Mouse (Mus musculus): Measurements from ENCODE around the gene Nfx1. TPM values are rescaled to one million over a fixed set of nuclear protein-coding genes. Genes with fewer than 3 reads are reported as not detected.
A peak's percentile ranks its signal among the peaks of the same experiment; 100 is the strongest.

Gene Nfx1
- polyA plus RNA-seq, 1 experiment from 2014 or later = 76.9 TPM

DNA sequence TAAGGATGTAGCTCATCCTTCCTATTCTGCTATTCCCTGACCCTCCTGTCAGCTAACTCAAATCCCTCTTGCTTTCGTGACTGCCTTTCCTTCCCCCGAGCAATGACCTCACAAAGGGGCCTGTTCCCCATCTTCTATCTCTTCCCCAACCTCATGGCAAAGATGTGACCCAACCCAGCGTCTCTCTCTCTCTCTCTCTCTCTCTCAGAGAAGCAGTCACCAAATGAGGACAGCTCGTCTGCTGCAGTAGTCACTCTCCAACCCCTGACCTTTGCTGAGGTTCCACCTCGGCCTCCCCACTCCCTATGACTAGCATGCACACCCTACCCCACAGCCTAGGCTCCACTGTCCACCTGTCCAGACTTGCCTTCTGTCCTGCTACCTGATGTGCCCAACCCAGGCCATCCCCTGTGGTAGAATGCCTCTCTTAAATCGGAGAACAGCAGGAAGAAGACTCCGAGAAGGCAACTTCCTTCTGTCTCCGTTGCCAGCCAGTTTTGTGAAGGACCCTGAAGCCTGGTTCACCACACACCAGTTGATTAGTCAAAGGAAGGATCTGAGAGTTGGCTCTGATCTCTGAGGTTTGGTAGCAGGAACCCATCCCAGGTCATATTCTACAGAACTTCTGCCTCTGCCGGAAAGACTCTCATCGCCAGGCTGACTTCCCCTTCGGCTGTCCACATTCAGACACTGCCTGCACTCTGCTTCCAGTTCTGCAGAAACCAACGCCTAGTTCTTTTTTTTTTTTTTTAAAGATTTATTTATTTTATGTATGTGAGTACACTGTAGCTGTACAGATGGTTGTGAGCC, 102.5 kb downstream of the Nfx1 start:
- Histone ChIP-seq H3K4me1 (no peaks in the 10 kb centered on the region), H3K9ac (no peak overlapping the region), H3K4me3 (replicated peaks) (no peak overlapping the region), H3K36me3 (no peaks in the 10 kb centered on the region), H3K9me3 (no peaks in the 10 kb centered on the region), H3K27ac (no peak overlapping the region), H3K27me3 (replicated peaks) (no peaks in the 10 kb centered on the region), H3K4me2 (no peak overlapping the region)
- WGBS = 70% methylated on average over 12 of the region's 12 CpGs
- ATAC-seq (ENCODE audit: insufficient read depth, low FRiP score, low read depth) = no peak

DNA sequence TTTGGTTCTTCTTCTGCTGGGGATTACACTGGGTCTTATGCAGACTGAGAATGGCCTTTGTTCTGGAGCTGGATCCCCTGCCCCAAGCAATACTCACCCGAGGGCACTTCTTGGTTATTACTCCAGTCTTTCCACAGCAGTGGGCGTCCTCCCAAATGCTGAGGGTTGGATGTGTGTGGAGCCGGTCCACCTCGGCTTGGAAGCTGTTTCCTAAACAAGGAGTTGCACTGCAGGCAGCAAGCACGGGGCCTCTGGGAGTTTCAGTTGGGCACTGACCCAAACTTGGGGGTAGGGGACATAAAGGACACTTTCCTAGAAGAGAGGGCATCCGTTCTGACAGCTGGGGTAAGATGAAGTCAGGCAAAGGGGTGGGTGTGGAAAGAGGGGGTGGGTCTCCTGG, 103.8 kb downstream of the Nfx1 start:
- H3K9me3 ChIP-seq = no peaks in the 10 kb centered on the region
- H3K36me3 ChIP-seq = no peaks in the 10 kb centered on the region
- 67% methylated on average over 6 of the region's 6 CpGs for WGBS
- H3K27me3 ChIP-seq (replicated peaks) = no peaks in the 10 kb centered on the region
- H3K4me2 ChIP-seq = no peak overlapping the region
- H3K4me1 ChIP-seq = no peaks in the 10 kb centered on the region
- H3K9ac ChIP-seq = no peak overlapping the region
- H3K4me3 ChIP-seq (replicated peaks) = no peak overlapping the region
- H3K27ac ChIP-seq = no peak overlapping the region
- no peak for ATAC-seq (ENCODE audit: insufficient read depth, low FRiP score, low read depth)

Small RNA genes lying within 50 kb of the gene (microRNA-seq; reads per million reads assigned to microRNA genes)
- 2.1 reads per million, percentile 4 among the genes with 10 or more reads in this experiment for gene Mir3094

Other genes starting within 250 kb of the Nfx1 start
- gene Dnaja1, start 248.8 kb upstream of the Nfx1 start, polyA plus RNA-seq (2015; fragmentation: Nextera tagmentation; extraction: Ambion mirVana) = 361 and 370 TPM in 2 replicates
- 137 and 144 TPM in 2 replicates for gene Smu1, start 213.0 kb upstream of the Nfx1 start, polyA plus RNA-seq (2015; fragmentation: Nextera tagmentation; extraction: Ambion mirVana)
- gene B4galt1, start 116.9 kb upstream of the Nfx1 start, polyA plus RNA-seq (2015; fragmentation: Nextera tagmentation; extraction: Ambion mirVana) = 47.2 and 47.8 TPM in 2 replicates
- 40.4 and 53.4 TPM in 2 replicates for gene Spink4, start 50.9 kb upstream of the Nfx1 start, polyA plus RNA-seq (2015; fragmentation: Nextera tagmentation; extraction: Ambion mirVana)
- 225 and 233 TPM in 2 replicates for gene Bag1, start 22.6 kb upstream of the Nfx1 start, polyA plus RNA-seq (2015; fragmentation: Nextera tagmentation; extraction: Ambion mirVana)
- gene Chmp5, start 22.5 kb upstream of the Nfx1 start, polyA plus RNA-seq (2015; fragmentation: Nextera tagmentation; extraction: Ambion mirVana) = 103 and 108 TPM in 2 replicates
- 0.35 and 0.42 TPM in 2 replicates for gene Aqp7, start 77.2 kb downstream of the Nfx1 start, polyA plus RNA-seq (2015; fragmentation: Nextera tagmentation; extraction: Ambion mirVana)
- 44.5 and 73.3 TPM in 2 replicates for gene Aqp3, start 127.3 kb downstream of the Nfx1 start, polyA plus RNA-seq (2015; fragmentation: Nextera tagmentation; extraction: Ambion mirVana)
- 20.1 and 25.2 TPM in 2 replicates for gene Nol6, start 153.5 kb downstream of the Nfx1 start, polyA plus RNA-seq (2015; fragmentation: Nextera tagmentation; extraction: Ambion mirVana)
- gene Ube2r2, start 164.8 kb downstream of the Nfx1 start, polyA plus RNA-seq (2015; fragmentation: Nextera tagmentation; extraction: Ambion mirVana) = 67.0 and 68.6 TPM in 2 replicates